Mouse (Mus musculus) limb, embryonic 14.5 days (tissue): ENCODE measurements around the gene Bpifb9b. TPM values are rescaled to one million over a fixed set of nuclear protein-coding genes. Genes with fewer than 3 reads are reported as not detected.
"Not testable (repeated sequence)": the region's sequence is repeated elsewhere in the genome, so short reads cannot be mapped to it uniquely, and the experiment has no call there.

Experiments
- ATAC-seq: fragments of 200-750 bp; cut with Nextera tagmentation; 2 replicates; pipeline ENCODE4 v1.8.0; 2017; ENCODE audit warnings: low read depth, moderate number of reproducible peaks, moderate TSS enrichment; ENCODE audit not compliant: low FRiP score
- DNase-seq: peaks from one replicate; pipeline ENCODE4 v3.0.0-alpha.2; 2015; ENCODE audit warnings: low spot score
- H3K27ac ChIP-seq: fragments of 300-500 bp; sonication (generic); replicated peaks from 2 replicates; pipeline ENCODE4 v1.5.1; 2014; ENCODE audit warnings: low read depth, mild to moderate bottlenecking, low read length, moderate library complexity, mixed read lengths
- H3K27me3 ChIP-seq: fragments of 300-500 bp; sonication (generic); 2 replicates; pipeline ENCODE4 v1.6.1; 2014; ENCODE audit warnings: low read length, mixed read lengths; ENCODE audit not compliant: control insufficient read depth, insufficient read depth
- H3K36me3 ChIP-seq: fragments of 300-500 bp; sonication (generic); 2 replicates; pipeline ENCODE4 v1.6.1; 2014; ENCODE audit warnings: mild to moderate bottlenecking, low read length, moderate library complexity, mixed read lengths; ENCODE audit not compliant: control insufficient read depth, insufficient read depth
- H3K4me1 ChIP-seq: fragments of 300-500 bp; sonication (generic); 2 replicates; pipeline ENCODE4 v1.6.1; 2014; ENCODE audit warnings: antibody characterized with exemption, low read length, mixed read lengths; ENCODE audit not compliant: control insufficient read depth, insufficient read depth
- H3K4me2 ChIP-seq: fragments of 300-500 bp; sonication (generic); replicated peaks from 2 replicates; pipeline ENCODE4 v1.6.1; 2014; ENCODE audit warnings: low read depth, mild to moderate bottlenecking, low read length, moderate library complexity; ENCODE audit not compliant: severe bottlenecking
- H3K4me3 ChIP-seq: fragments of 300-500 bp; sonication (generic); replicated peaks from 2 replicates; pipeline ENCODE4 v1.5.1; 2014; ENCODE audit warnings: low read length
- H3K9ac ChIP-seq: fragments of 300-500 bp; sonication (generic); 2 replicates; pipeline ENCODE4 v1.6.1; 2014; ENCODE audit warnings: mild to moderate bottlenecking, low read depth, low read length, moderate library complexity; ENCODE audit not compliant: severe bottlenecking
- H3K9me3 ChIP-seq: fragments of 300-500 bp; sonication (generic); 2 replicates; pipeline ENCODE4 v1.6.1; 2016; ENCODE audit warnings: low read length; ENCODE audit not compliant: control insufficient read depth
- POLR2A ChIP-seq: fragments of 200-500 bp; IDR thresholded peaks from 2 replicates; pipeline ENCODE4 v1.8.0; 2012; ENCODE audit warnings: inconsistent platforms, mild to moderate bottlenecking, moderate library complexity, borderline replicate concordance; ENCODE audit not compliant: insufficient read depth, insufficient read length; ENCODE audit errors: extremely low read depth
- WGBS: fragments of 180-500 bp; shearing (Covaris S2); extraction: QIAGEN DNeasy Blood & Tissue Kit; methylation state at CpG from one replicate; pipeline ENCODE4 v1.1.7; 2014; 5-methylcytosine and 5-hydroxymethylcytosine counted together
- polyA plus RNA-seq, 2 experiments: library from polyadenylated mRNA; depleted of rRNA in 1 of 2; stranded (reverse) in 1 of 2; unstranded in 1 of 2; fragments of >200 nt; fragmentation: Nextera tagmentation in 1 of 2; extraction: Ambion mirVana in 1 of 2; gene quantifications; 2 replicates each; pipeline versions ENCODE4 v1.2.1 to v1.2.3; 2012 to 2014

Gene Bpifb9b
- polyA plus RNA-seq, 2 experiments: not detected

GRCm38 (mm10) chr2:154338161-154338560, 31.1 kb downstream of the Bpifb9b start:
- ATAC-seq: no peak
- Histone ChIP-seq H3K4me3 (no peak overlapping the region), H3K9ac (no peak overlapping the region), H3K27ac (no peak overlapping the region), H3K36me3 (peaks cover 32% of the 10 kb centered on the region), H3K4me1 (no peaks in the 10 kb centered on the region), H3K4me2 (no peak overlapping the region), H3K9me3 (no peaks in the 10 kb centered on the region), H3K27me3 (no peaks in the 10 kb centered on the region)
- WGBS: 71% methylated on average over 1 of the region's 1 CpGs
- no peak for TF ChIP-seq POLR2A
- DNase-seq: no peak

GRCm38 (mm10) chr2:154339356-154339755, 32.3 kb downstream of the Bpifb9b start:
- Histone ChIP-seq H3K36me3 (peaks cover 36% of the 10 kb centered on the region), H3K4me3 (no peak overlapping the region), H3K9ac (no peak overlapping the region), H3K27ac (no peak overlapping the region), H3K9me3 (no peaks in the 10 kb centered on the region), H3K4me2 (no peak overlapping the region), H3K27me3 (no peaks in the 10 kb centered on the region), H3K4me1 (no peaks in the 10 kb centered on the region)
- DNase-seq (no peak), ATAC-seq (no peak)
- 55% methylated on average over 2 of the region's 2 CpGs for WGBS
- no peak for TF ChIP-seq POLR2A

DNA sequence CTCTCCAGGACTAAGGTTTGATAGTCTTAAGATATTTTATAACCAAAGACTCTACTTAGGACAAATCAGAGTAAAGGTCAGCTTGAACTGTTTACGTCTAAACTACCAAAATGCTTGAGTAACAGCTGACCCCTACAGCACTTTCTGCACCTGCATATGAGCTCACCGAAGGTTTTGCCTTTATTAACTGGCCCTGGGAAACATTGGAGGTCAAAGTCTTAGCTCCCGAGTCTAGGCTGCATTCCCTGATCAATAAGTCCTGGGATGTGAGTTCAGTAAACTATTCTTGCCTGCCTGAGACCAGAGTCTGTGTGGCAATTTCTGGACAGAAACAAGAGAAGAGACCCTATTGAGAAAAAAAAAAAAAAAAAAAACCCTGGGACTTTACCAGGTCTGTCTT, 41.1 kb downstream of the Bpifb9b start:
- WGBS: 88% methylated on average over 3 of the region's 3 CpGs
- Histone ChIP-seq H3K4me2 (no peak overlapping the region), H3K27ac (no peak overlapping the region), H3K9me3 (no peaks in the 10 kb centered on the region), H3K27me3 (no peaks in the 10 kb centered on the region), H3K4me1 (no peaks in the 10 kb centered on the region), H3K36me3 (peaks cover 58% of the 10 kb centered on the region), H3K4me3 (no peak overlapping the region), H3K9ac (no peak overlapping the region)
- TF ChIP-seq POLR2A: no peak
- DNase-seq (no peak), ATAC-seq (no peak)

DNA sequence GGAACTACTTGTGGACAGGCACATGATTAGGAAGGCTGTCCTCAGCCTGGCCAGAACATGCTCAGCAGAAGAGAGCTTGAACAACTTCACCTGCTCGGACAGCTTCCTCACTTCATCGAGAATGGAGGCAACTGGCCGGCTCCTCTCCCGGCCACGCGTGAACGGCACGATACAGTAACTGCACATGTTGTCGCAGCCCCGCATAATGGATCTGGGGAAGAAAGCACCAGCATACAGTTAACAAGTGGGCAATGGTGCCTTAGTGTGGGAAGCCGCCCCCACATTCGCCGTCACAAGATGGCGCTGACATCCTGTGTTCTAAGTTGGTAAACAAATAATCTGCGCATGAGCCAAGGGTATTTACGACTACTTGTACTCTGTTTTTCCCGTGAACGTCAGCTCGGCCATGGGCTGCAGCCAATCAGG, 47.0 kb downstream of the Bpifb9b start:
- not testable (repeated sequence) for H3K4me1 ChIP-seq, H3K27me3 ChIP-seq, H3K9me3 ChIP-seq, DNase-seq, H3K9ac ChIP-seq, H3K27ac ChIP-seq
- Histone ChIP-seq H3K36me3 (peaks cover 30% of the 10 kb centered on the region), H3K4me3 (peak overlapping the region; percentile 21), H3K4me2 (peak overlapping the region; percentile 24)
- WGBS: 46% methylated on average over 14 of the region's 19 CpGs
- peak; percentile 50; the same call in 1 of the 2 replicates for ATAC-seq

DNA sequence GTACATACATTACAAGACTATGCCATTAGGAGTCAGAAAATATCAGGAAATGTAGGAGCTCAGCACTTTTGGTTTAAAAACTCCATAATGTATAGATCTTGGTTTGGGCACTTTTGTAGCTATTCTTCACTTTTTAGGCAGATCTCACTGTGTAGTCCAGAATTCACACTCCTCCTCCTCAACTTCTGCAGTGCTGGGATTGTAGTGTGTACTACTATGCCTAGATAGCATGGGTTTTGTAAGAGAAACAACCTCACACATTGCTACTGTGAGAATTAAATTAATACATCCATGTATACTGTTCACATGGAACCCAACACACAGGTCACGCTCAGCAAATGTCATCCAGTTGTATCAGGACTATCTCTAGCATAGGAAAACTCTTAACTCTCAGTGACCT, 60.5 kb downstream of the Bpifb9b start:
- no peak for DNase-seq
- Histone ChIP-seq H3K9ac (no peak overlapping the region), H3K4me3 (no peak overlapping the region), H3K9me3 (no peaks in the 10 kb centered on the region), H3K27me3 (no peaks in the 10 kb centered on the region), H3K4me1 (no peaks in the 10 kb centered on the region), H3K27ac (no peak overlapping the region), H3K4me2 (no peak overlapping the region), H3K36me3 (peaks cover 40% of the 10 kb centered on the region)
- 100% methylated on average over 1 of the region's 1 CpGs for WGBS
- no peak for TF ChIP-seq POLR2A
- no peak for ATAC-seq

Other genes with a start within 250 kb of the Bpifb9b start
- not detected in 2 replicates for gene Bpifa3, start 176.9 kb upstream of the Bpifb9b start, polyA plus RNA-seq (2012; rRNA removed)
- not detected in 2 replicates for gene Bpifa3, start 176.9 kb upstream of the Bpifb9b start, polyA plus RNA-seq (2014; fragmentation: Nextera tagmentation; extraction: Ambion mirVana)
- 0.09 TPM in 1 of 2 replicates, not detected in the other for gene Bpifa1, start 164.3 kb upstream of the Bpifb9b start, polyA plus RNA-seq (2012; rRNA removed)
- not detected in 2 replicates for gene Bpifa1, start 164.3 kb upstream of the Bpifb9b start, polyA plus RNA-seq (2014; fragmentation: Nextera tagmentation; extraction: Ambion mirVana)
- gene Bpifa5, start 144.6 kb upstream of the Bpifb9b start, polyA plus RNA-seq (2012; rRNA removed): not detected in 2 replicates
- gene Bpifa5, start 144.6 kb upstream of the Bpifb9b start, polyA plus RNA-seq (2014; fragmentation: Nextera tagmentation; extraction: Ambion mirVana): not detected in 2 replicates
- gene Bpifb1, start 116.4 kb upstream of the Bpifb9b start, polyA plus RNA-seq (2012; rRNA removed): not detected in 2 replicates
- gene Bpifb1, start 116.4 kb upstream of the Bpifb9b start, polyA plus RNA-seq (2014; fragmentation: Nextera tagmentation; extraction: Ambion mirVana): 0.26 TPM in 1 of 2 replicates, not detected in the other
- 0.74 and 0.97 TPM in 2 replicates for gene Bpifb5, start 83.5 kb upstream of the Bpifb9b start, polyA plus RNA-seq (2012; rRNA removed)
- 0.32 and 0.48 TPM in 2 replicates for gene Bpifb5, start 83.5 kb upstream of the Bpifb9b start, polyA plus RNA-seq (2014; fragmentation: Nextera tagmentation; extraction: Ambion mirVana)
- gene Bpifb9a, start 49.4 kb upstream of the Bpifb9b start, polyA plus RNA-seq (2012; rRNA removed): not detected in 2 replicates
- gene Bpifb9a, start 49.4 kb upstream of the Bpifb9b start, polyA plus RNA-seq (2014; fragmentation: Nextera tagmentation; extraction: Ambion mirVana): not detected in 2 replicates
- gene Cdk5rap1, start 65.8 kb downstream of the Bpifb9b start, polyA plus RNA-seq (2012; rRNA removed): 16.6 and 20.0 TPM in 2 replicates
- 9.0 and 13.0 TPM in 2 replicates for gene Cdk5rap1, start 65.8 kb downstream of the Bpifb9b start, polyA plus RNA-seq (2014; fragmentation: Nextera tagmentation; extraction: Ambion mirVana)
- 11.0 and 14.9 TPM in 2 replicates for gene Snta1, start 100.9 kb downstream of the Bpifb9b start, polyA plus RNA-seq (2012; rRNA removed)
- gene Snta1, start 100.9 kb downstream of the Bpifb9b start, polyA plus RNA-seq (2014; fragmentation: Nextera tagmentation; extraction: Ambion mirVana): 5.0 and 5.2 TPM in 2 replicates
- gene Cbfa2t2, start 129.3 kb downstream of the Bpifb9b start, polyA plus RNA-seq (2012; rRNA removed): 26.4 and 36.0 TPM in 2 replicates
- 35.7 and 40.0 TPM in 2 replicates for gene Cbfa2t2, start 129.3 kb downstream of the Bpifb9b start, polyA plus RNA-seq (2014; fragmentation: Nextera tagmentation; extraction: Ambion mirVana)
- 0.48 and 0.59 TPM in 2 replicates for gene 1700003F12Rik, start 239.9 kb downstream of the Bpifb9b start, polyA plus RNA-seq (2012; rRNA removed)
- 0.91 and 1.4 TPM in 2 replicates for gene 1700003F12Rik, start 239.9 kb downstream of the Bpifb9b start, polyA plus RNA-seq (2014; fragmentation: Nextera tagmentation; extraction: Ambion mirVana)
- gene Actl10, start 244.5 kb downstream of the Bpifb9b start, polyA plus RNA-seq (2012; rRNA removed): 0.09 TPM in 1 of 2 replicates, not detected in the other
- 0.21 and 0.30 TPM in 2 replicates for gene Actl10, start 244.5 kb downstream of the Bpifb9b start, polyA plus RNA-seq (2014; fragmentation: Nextera tagmentation; extraction: Ambion mirVana)